Mouse (Mus musculus) CD8-positive naive resting alpha-beta T cell, adult 57 days (primary cell): Measurements from ENCODE around the gene Npm3. TPM values are rescaled to one million over a fixed set of nuclear protein-coding genes. Genes with fewer than 3 reads are reported as not detected.

Source experiments
- total RNA-seq: library from RNA; stranded (reverse); gene quantifications from one replicate; pipeline ENCODE4 v1.2.4, GENCODE M21; 2023

The Npm3 gene
- 62.4 TPM for total RNA-seq

GRCm38 (mm10) chr19:45749243-45750043, at the start of gene Npm3:
Gene Npm3, minus strand, starts transcription at chr19:45749591.

GRCm38 (mm10) chr19:45783181-45783932, 34.0 kb upstream of the Npm3 start, which contains the start of gene Mgea5:
Gene Mgea5, minus strand, starts transcription at chr19:45783837.

GRCm38 (mm10) chr19:45742218-45742983, 7.0 kb downstream of the Npm3 start, which contains the start of gene Fgf8:
Gene Fgf8, minus strand, starts transcription at chr19:45742915.

Other genes starting within 250 kb of the Npm3 start
- 9.0 TPM for gene Poll, start 189.1 kb downstream of the Npm3 start, total RNA-seq
- gene Gm17018, start 189.0 kb downstream of the Npm3 start, total RNA-seq = 23.8 TPM
- 63.1 TPM for gene Fbxw4, start 89.3 kb downstream of the Npm3 start, total RNA-seq
- gene Fgf8, start 6.7 kb downstream of the Npm3 start, total RNA-seq = not detected
- 322 TPM for gene Mgea5, start 34.2 kb upstream of the Npm3 start, total RNA-seq
- 8.0 TPM for gene Kcnip2, start 66.5 kb upstream of the Npm3 start, total RNA-seq
- 15.2 TPM for gene Armh3, start 248.9 kb upstream of the Npm3 start, total RNA-seq